Mouse (Mus musculus) ES-E14 (cell line): ENCODE measurements around the gene Naa16. TPM values are rescaled to one million over a fixed set of nuclear protein-coding genes. Genes with fewer than 3 reads are reported as not detected.

Source experiments
- total RNA-seq: library from RNA; depleted of rRNA; stranded (reverse); fragments of 300-350 nt; gene quantifications from 2 replicates; pipeline ENCODE4 v1.2.3, GENCODE M21; 2012; rRNA removed

Gene Naa16
- total RNA-seq, 1 experiment, result 13.5 TPM

Other genes starting within 250 kb of the Naa16 start
- gene Zfp957, start 143.4 kb downstream of the Naa16 start, total RNA-seq, result not detected in 2 replicates
- gene Rgcc, start 89.1 kb downstream of the Naa16 start, total RNA-seq, result 0.71 and 1.2 TPM in 2 replicates
- gene Mtrf1, start 7.0 kb upstream of the Naa16 start, total RNA-seq, result 6.5 and 8.2 TPM in 2 replicates
- gene Kbtbd7, start 35.7 kb upstream of the Naa16 start, total RNA-seq, result 5.6 and 6.3 TPM in 2 replicates
- gene Kbtbd6, start 61.1 kb upstream of the Naa16 start, total RNA-seq, result 2.1 and 3.9 TPM in 2 replicates
- 4.4 and 5.3 TPM in 2 replicates for gene Elf1, start 90.4 kb upstream of the Naa16 start, total RNA-seq
- gene Wbp4, start 90.7 kb upstream of the Naa16 start, total RNA-seq, result 13.3 and 16.4 TPM in 2 replicates
- gene Sugt1, start 196.9 kb upstream of the Naa16 start, total RNA-seq, result 93.7 and 115 TPM in 2 replicates